Mouse (Mus musculus) limb, embryonic 15.5 days (tissue): Measurements from ENCODE around the gene Lemd1. TPM values are rescaled to one million over a fixed set of nuclear protein-coding genes. Genes with fewer than 3 reads are reported as not detected.

Source experiments
- ATAC-seq: fragments of 200-750 bp; cut with Nextera tagmentation; 2 replicates; pipeline ENCODE4 v1.8.0; 2017; ENCODE audit warnings: low read depth, moderate TSS enrichment; ENCODE audit not compliant: insufficient number of reproducible peaks, low FRiP score, low TSS enrichment
- H3K27ac ChIP-seq: fragments of 300-500 bp; sonication (generic); 2 replicates; pipeline ENCODE4 v1.5.1; 2015; ENCODE audit warnings: moderate library complexity, mild to moderate bottlenecking, inconsistent platforms
- H3K27me3 ChIP-seq: fragments of 300-500 bp; sonication (generic); 2 replicates; pipeline ENCODE4 v1.6.1; 2015; ENCODE audit warnings: inconsistent platforms
- H3K36me3 ChIP-seq: fragments of 300-500 bp; sonication (generic); 2 replicates; pipeline ENCODE4 v1.6.1; 2015; ENCODE audit warnings: inconsistent platforms
- H3K4me1 ChIP-seq: fragments of 300-500 bp; sonication (generic); 2 replicates; pipeline ENCODE4 v1.6.1; 2015; ENCODE audit warnings: inconsistent platforms
- H3K4me2 ChIP-seq: fragments of 300-500 bp; sonication (generic); 2 replicates; pipeline ENCODE4 v1.6.1; 2015; ENCODE audit warnings: mild to moderate bottlenecking, inconsistent platforms
- H3K4me3 ChIP-seq: fragments of 300-500 bp; sonication (generic); 2 replicates; pipeline ENCODE4 v1.5.1; 2015; ENCODE audit warnings: mild to moderate bottlenecking, inconsistent platforms
- H3K9ac ChIP-seq: fragments of 300-500 bp; sonication (generic); 2 replicates; pipeline ENCODE4 v1.6.1; 2015; ENCODE audit warnings: inconsistent platforms
- H3K9me3 ChIP-seq: fragments of 300-500 bp; sonication (generic); 2 replicates; pipeline ENCODE4 v1.6.1; 2016; ENCODE audit warnings: inconsistent platforms
- WGBS: fragments of 180-500 bp; shearing (Covaris S2); methylation state at CpG from one replicate; pipeline ENCODE4 v1.1.7; 2015; 5-methylcytosine and 5-hydroxymethylcytosine counted together
- polyA plus RNA-seq: library from polyadenylated mRNA; unstranded; fragments of >200 nt; fragmentation: Nextera tagmentation; extraction: Ambion mirVana; gene quantifications from 2 replicates; pipeline ENCODE4 v1.2.1, GENCODE M21; 2015

Gene Lemd1
- polyA plus RNA-seq, 1 experiment from 2014 or later = 0.56 TPM

DNA sequence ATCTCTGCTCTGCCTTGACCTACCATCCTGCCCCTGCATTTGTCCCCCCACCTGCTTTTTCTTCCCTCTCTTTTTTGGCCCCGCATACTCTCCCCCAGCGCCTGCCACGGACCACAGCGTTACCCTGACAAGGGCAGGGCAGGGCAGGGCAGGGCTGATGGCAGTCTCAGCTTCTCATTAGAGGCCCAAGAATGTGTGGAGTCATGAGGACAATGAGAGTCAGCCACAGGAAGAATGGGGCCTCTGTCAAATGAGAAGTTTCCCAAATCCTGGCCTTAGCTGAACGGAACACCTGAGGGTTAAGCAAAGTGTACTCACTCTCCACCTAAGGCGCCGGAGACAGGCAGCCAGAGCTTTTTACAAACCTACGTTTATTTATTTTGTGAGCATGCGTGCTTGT lies 3.9 kb downstream of the Lemd1 start:
- H3K4me1 ChIP-seq = peaks cover 49% of the 10 kb centered on the region
- no peak for ATAC-seq
- H3K27ac ChIP-seq = no peak overlapping the region

GRCm38 (mm10) chr1:132195681-132196080 lies 4.5 kb downstream of the Lemd1 start:
- H3K36me3 ChIP-seq = no peaks in the 10 kb centered on the region
- 41% methylated on average over 5 of the region's 5 CpGs for WGBS
- peaks cover 49% of the 10 kb centered on the region for H3K4me1 ChIP-seq
- H3K9ac ChIP-seq = no peak overlapping the region
- H3K27me3 ChIP-seq = peaks cover 50% of the 10 kb centered on the region
- no peak for ATAC-seq
- no peaks in the 10 kb centered on the region for H3K9me3 ChIP-seq
- no peak overlapping the region for H3K4me3 ChIP-seq
- H3K27ac ChIP-seq = no peak overlapping the region
- H3K4me2 ChIP-seq = no peak overlapping the region

More for the DNA sequence above, 3.9 kb downstream of the Lemd1 start:
- Histone ChIP-seq H3K4me2 (no peak overlapping the region), H3K36me3 (no peaks in the 10 kb centered on the region), H3K4me3 (no peak overlapping the region), H3K9ac (no peak overlapping the region), H3K9me3 (no peaks in the 10 kb centered on the region), H3K27me3 (peaks cover 56% of the 10 kb centered on the region)
- WGBS = 65% methylated on average over 9 of the region's 9 CpGs

- 22% methylated on average over 7 of the region's 7 CpGs for WGBS
- Histone ChIP-seq H3K27me3 (peaks cover 44% of the 10 kb centered on the region), H3K4me2 (no peak overlapping the region), H3K27ac (no peak overlapping the region), H3K4me1 (peaks cover 45% of the 10 kb centered on the region), H3K36me3 (no peaks in the 10 kb centered on the region), H3K9ac (no peak overlapping the region), H3K4me3 (no peak overlapping the region), H3K9me3 (no peaks in the 10 kb centered on the region)
- no peak for ATAC-seq
Measured at GRCm38 (mm10) chr1:132196337-132196736, 5.1 kb downstream of the Lemd1 start.

DNA sequence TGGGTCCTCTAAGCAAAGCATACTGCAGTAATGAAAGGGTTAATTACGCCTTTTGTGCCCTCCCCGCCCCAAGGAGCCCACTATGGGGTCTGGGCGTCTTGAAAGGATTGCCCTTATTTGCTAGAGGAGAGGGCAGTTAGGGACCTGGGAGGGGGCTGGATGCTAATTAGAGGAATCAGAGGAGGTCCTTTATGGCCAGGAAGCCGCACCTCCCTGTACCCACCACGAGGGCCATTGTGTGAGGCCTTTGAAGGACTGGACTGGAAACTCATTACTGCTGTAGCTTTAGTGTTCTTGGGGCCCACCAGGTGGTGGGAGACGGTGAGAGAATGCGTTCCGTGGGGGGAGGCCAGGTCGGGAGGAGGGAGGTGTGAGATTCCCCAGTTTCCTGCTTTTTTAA lies 6.4 kb downstream of the Lemd1 start:
- H3K4me3 ChIP-seq = no peak overlapping the region
- ATAC-seq = no peak
- no peaks in the 10 kb centered on the region for H3K9me3 ChIP-seq
- WGBS = 10% methylated on average over 9 of the region's 9 CpGs
- H3K27ac ChIP-seq = no peak overlapping the region
- peaks cover 30% of the 10 kb centered on the region for H3K27me3 ChIP-seq
- H3K4me2 ChIP-seq = no peak overlapping the region
- H3K4me1 ChIP-seq = peaks cover 37% of the 10 kb centered on the region
- H3K9ac ChIP-seq = no peak overlapping the region
- no peaks in the 10 kb centered on the region for H3K36me3 ChIP-seq

- H3K36me3 ChIP-seq = no peaks in the 10 kb centered on the region
- H3K4me2 ChIP-seq = no peak overlapping the region
- H3K9me3 ChIP-seq = no peaks in the 10 kb centered on the region
- no peak overlapping the region for H3K4me3 ChIP-seq
- H3K27ac ChIP-seq = no peak overlapping the region
- H3K27me3 ChIP-seq = peaks cover 22% of the 10 kb centered on the region
- 75% methylated on average over 16 of the region's 16 CpGs for WGBS
- no peak overlapping the region for H3K9ac ChIP-seq
- peaks cover 37% of the 10 kb centered on the region for H3K4me1 ChIP-seq
- ATAC-seq = no peak
Measured at GRCm38 (mm10) chr1:132198401-132199071, 7.3 kb downstream of the Lemd1 start.

DNA sequence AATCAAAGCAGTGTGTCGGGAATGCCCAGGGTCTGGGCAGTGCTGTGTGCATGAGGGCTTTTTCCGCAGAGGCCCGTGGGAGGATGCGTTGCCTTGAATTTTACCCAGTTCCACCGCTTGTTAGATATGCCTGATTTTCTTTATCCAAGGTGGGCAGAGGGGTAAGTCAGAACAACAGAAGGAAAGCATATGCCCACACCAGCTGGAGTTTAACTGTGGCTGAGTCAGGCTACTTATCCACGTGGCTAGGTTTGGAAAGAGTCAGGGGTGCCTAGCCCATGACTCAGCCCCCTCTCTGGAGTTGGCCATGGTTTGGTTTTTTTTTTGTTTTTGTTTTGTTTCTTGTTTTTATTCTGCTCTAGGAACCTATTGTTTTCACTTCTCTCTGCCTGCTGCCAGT lies 8.0 kb downstream of the Lemd1 start:
- Histone ChIP-seq H3K27ac (no peak overlapping the region), H3K4me1 (peaks cover 37% of the 10 kb centered on the region), H3K27me3 (peaks cover 15% of the 10 kb centered on the region), H3K4me2 (no peak overlapping the region), H3K9me3 (no peaks in the 10 kb centered on the region), H3K9ac (no peak overlapping the region), H3K4me3 (no peak overlapping the region), H3K36me3 (no peaks in the 10 kb centered on the region)
- 81% methylated on average over 6 of the region's 6 CpGs for WGBS
- ATAC-seq = no peak

DNA sequence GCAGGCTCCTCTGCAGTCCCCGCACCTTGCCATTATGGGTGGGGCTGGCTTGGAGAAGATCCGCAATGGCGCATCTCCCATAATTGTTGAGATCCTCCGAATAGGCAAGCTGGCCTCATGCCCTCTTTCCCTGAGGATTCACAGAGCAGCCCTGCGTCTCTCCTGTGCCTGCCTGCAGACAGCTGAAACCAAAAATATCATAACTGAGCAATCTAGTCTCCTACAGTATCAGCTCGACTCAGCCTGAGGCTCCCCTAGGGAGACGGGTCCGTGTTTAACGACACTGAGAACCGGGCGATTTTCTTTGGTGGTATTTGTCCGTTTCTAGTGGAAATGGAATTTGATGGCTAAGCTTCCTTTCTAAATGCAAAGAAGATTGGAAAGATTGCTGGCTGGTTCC lies 8.7 kb downstream of the Lemd1 start:
- 18% methylated on average over 12 of the region's 12 CpGs for WGBS
- Histone ChIP-seq H3K36me3 (no peaks in the 10 kb centered on the region), H3K4me1 (peaks cover 36% of the 10 kb centered on the region), H3K9me3 (no peaks in the 10 kb centered on the region), H3K4me2 (peak overlapping the region; percentile 41), H3K9ac (no peak overlapping the region), H3K27ac (no peak overlapping the region), H3K27me3 (peaks cover 11% of the 10 kb centered on the region), H3K4me3 (peak overlapping the region; percentile 33)
- ATAC-seq = no peak

DNA sequence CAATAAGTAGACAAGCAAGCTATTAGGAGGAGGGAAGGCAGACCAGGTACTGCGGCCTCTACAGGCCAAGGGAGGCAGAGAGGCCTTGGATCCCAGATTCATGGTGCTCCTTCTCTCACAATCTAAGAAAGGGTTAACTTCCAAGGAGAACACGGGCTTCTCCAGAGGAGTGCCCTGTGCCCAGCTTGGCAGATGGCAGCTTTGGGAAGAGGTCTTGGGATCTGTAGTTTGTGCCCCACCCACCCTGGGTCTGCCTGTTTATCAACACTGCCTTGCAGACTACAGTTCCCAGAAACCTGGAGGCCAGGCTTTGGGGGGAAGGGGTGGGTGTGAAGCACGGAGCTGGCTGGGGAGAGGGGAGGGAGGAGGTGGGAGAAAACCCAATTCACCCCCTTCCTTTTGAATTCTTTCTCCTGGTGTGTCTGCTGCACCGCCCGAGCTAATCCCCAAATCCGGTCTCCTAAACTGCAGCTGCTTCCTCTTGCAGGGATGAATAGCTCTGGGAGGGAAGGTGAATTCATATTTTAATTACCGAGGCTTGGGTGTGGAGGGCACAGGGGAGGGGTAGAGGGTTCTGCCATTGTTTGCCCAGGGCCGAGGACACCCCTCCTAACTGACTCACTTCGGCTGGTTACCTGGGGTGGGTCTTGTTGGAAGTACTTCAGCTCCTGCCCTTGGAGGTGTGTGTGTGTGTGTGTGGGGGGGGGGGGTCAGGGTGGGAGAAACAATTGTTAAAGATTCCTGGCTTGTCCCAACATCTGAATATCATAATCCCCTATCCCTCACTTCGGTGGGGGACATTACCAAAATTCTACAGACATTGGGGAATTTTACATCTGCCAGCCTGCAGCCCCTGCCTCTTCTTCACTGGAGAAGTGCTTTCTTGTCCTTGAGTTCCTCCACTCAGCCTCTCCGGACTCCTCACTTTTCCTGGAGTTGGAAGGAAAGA lies 9.6 kb downstream of the Lemd1 start:
- Histone ChIP-seq H3K4me2 (peak overlapping the region; percentile 41), H3K36me3 (no peaks in the 10 kb centered on the region), H3K4me1 (peaks cover 32% of the 10 kb centered on the region), H3K9me3 (no peaks in the 10 kb centered on the region), H3K9ac (no peak overlapping the region), H3K27ac (no peak overlapping the region; the same call in 1 of the 2 replicates), H3K27me3 (peaks cover 3% of the 10 kb centered on the region; the same call in 1 of the 2 replicates), H3K4me3 (peak overlapping the region; percentile 33)
- 8% methylated on average over 11 of the region's 11 CpGs for WGBS
- peak; percentile 81 for ATAC-seq

DNA sequence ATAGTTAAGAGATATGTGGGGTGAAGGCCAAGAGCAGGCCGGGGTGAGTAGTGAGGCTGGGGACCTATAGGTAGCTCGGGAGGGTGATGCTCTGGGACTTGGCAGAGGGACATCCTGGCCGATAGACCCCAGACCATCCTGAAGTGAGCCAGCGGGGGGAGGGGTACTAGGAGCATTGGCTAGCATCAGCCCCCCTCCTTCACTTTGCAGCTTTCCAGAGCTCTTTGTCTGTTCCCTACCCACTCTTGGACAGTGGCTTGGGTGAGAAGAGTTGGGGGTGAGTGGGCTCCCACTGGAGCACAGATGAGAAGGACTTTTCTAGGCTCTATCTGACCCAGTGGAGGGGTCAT lies 10.3 kb downstream of the Lemd1 start:
- Histone ChIP-seq H3K27ac (no peak overlapping the region), H3K27me3 (peaks cover 3% of the 10 kb centered on the region; the same call in 1 of the 2 replicates), H3K4me3 (peak overlapping the region; percentile 33), H3K4me2 (peak overlapping the region; percentile 41; the same call in 1 of the 2 replicates), H3K9ac (no peak overlapping the region), H3K36me3 (no peaks in the 10 kb centered on the region), H3K9me3 (no peaks in the 10 kb centered on the region), H3K4me1 (peaks cover 26% of the 10 kb centered on the region)
- ATAC-seq = no peak
- 32% methylated on average over 4 of the region's 4 CpGs for WGBS

DNA sequence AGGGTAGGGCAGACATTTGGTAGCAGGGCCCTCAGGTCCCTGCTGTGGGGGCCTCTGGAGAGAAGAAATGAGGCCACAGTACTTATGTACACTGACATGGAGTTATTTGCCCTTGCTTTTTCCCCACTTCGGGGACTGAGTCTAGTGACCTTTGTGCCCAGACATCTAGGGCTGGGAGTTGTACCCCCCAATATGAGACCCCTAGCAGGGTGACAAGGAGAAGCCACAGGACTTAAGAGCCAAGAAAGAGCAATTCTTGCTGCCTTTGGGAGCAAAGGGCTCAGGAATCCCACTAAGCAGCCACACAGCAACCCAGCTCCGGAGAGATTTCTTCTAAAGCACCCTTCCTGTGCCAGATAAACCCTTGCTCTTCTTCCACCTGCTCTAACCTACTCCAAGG lies 10.7 kb downstream of the Lemd1 start:
- Histone ChIP-seq H3K4me1 (peaks cover 24% of the 10 kb centered on the region), H3K27me3 (peaks cover 3% of the 10 kb centered on the region; the same call in 1 of the 2 replicates), H3K4me2 (peak overlapping the region; percentile 41; the same call in 1 of the 2 replicates), H3K27ac (no peak overlapping the region), H3K9ac (no peak overlapping the region), H3K9me3 (no peaks in the 10 kb centered on the region), H3K36me3 (no peaks in the 10 kb centered on the region), H3K4me3 (no peak overlapping the region)
- no peak for ATAC-seq
- WGBS = 68% methylated on average over 2 of the region's 2 CpGs

- Histone ChIP-seq H3K4me2 (no peak overlapping the region), H3K9me3 (no peaks in the 10 kb centered on the region), H3K4me3 (no peak overlapping the region), H3K4me1 (peaks cover 24% of the 10 kb centered on the region), H3K27me3 (peaks cover 3% of the 10 kb centered on the region; the same call in 1 of the 2 replicates), H3K9ac (no peak overlapping the region), H3K36me3 (no peaks in the 10 kb centered on the region), H3K27ac (no peak overlapping the region)
- 91% methylated on average over 5 of the region's 5 CpGs for WGBS
- no peak for ATAC-seq
Measured at GRCm38 (mm10) chr1:132202771-132203170, 11.5 kb downstream of the Lemd1 start.

GRCm38 (mm10) chr1:132205958-132206357 lies 14.7 kb downstream of the Lemd1 start:
- no peaks in the 10 kb centered on the region; the same call in 1 of the 2 replicates for H3K27me3 ChIP-seq
- no peak overlapping the region for H3K9ac ChIP-seq
- no peak overlapping the region for H3K4me2 ChIP-seq
- ATAC-seq = no peak
- no peaks in the 10 kb centered on the region for H3K36me3 ChIP-seq
- WGBS = 65% methylated on average over 5 of the region's 5 CpGs
- peaks cover 20% of the 10 kb centered on the region for H3K4me1 ChIP-seq
- H3K4me3 ChIP-seq = no peak overlapping the region
- H3K9me3 ChIP-seq = no peaks in the 10 kb centered on the region
- H3K27ac ChIP-seq = no peak overlapping the region
